Mouse (Mus musculus) lung, postnatal 0 days (tissue): ENCODE measurements at regions not wholly inside any gene's neighbourhood (a gene's known extent, or its start where the extent isn't known, plus 50 kb on each side); places are given as distances from the start of the nearest gene placed in this dataset.
A peak's percentile ranks its signal among the peaks of the same experiment; 100 is the strongest.

Experiments used
- CTCF ChIP-seq: IDR thresholded peaks from 2 replicates; pipeline ENCODE4 v1.5.1; 2016; ENCODE audit warnings: antibody characterized with exemption, mild to moderate bottlenecking
- EP300 ChIP-seq: IDR thresholded peaks from 2 replicates; pipeline ENCODE4 v1.6.1; 2016; ENCODE audit warnings: antibody characterized with exemption, mild to moderate bottlenecking, control low read depth

GRCm38 (mm10) chr4:47598216-47598615 lies 123.8 kb downstream of the Sec61b start:
- TF ChIP-seq CTCF (peak; percentile 70), EP300 (no peak)
